Mouse (Mus musculus) gonadal fat pad, adult 2 months (tissue): Measurements from ENCODE around the gene Spty2d1. TPM values are rescaled to one million over a fixed set of nuclear protein-coding genes. Genes with fewer than 3 reads are reported as not detected.

ENCODE experiments used
- DNase-seq: peaks from one replicate; pipeline ENCODE4 v3.0.0-alpha.2; 2012; ENCODE audit warnings: low read depth
- polyA plus RNA-seq: library from polyadenylated mRNA; depleted of rRNA; stranded (reverse); fragments of >200 nt; gene quantifications from 2 replicates; pipeline ENCODE4 v1.2.3, GENCODE M21; 2012

Spty2d1 gene
- polyA plus RNA-seq, 1 experiment, result 8.0 TPM

GRCm38 (mm10) chr7:47022482-47022881, 14.3 kb upstream of the Spty2d1 start:
- DNase-seq, result no peak

GRCm38 (mm10) chr7:47020956-47021355, 12.7 kb upstream of the Spty2d1 start:
- no peak for DNase-seq

- no peak for DNase-seq
Observed at GRCm38 (mm10) chr7:47019641-47020040, 11.4 kb upstream of the Spty2d1 start.

GRCm38 (mm10) chr7:47017146-47017545, 8.9 kb upstream of the Spty2d1 start:
- no peak for DNase-seq

- DNase-seq, result no peak
Observed at GRCm38 (mm10) chr7:47016602-47017001, 8.4 kb upstream of the Spty2d1 start.

- DNase-seq, result no peak
Observed at GRCm38 (mm10) chr7:47015390-47016065, 7.3 kb upstream of the Spty2d1 start.

GRCm38 (mm10) chr7:47014564-47015389, 6.6 kb upstream of the Spty2d1 start:
- no peak for DNase-seq

- no peak for DNase-seq
Observed at GRCm38 (mm10) chr7:47013131-47013767, 5.0 kb upstream of the Spty2d1 start.

GRCm38 (mm10) chr7:47007818-47008167, 418 bp downstream of the Spty2d1 start:
- DNase-seq, result no peak

GRCm38 (mm10) chr7:47007109-47007780, 966 bp downstream of the Spty2d1 start:
- no peak for DNase-seq

GRCm38 (mm10) chr7:47003411-47004115, 4.6 kb downstream of the Spty2d1 start:
- no peak for DNase-seq

- DNase-seq, result no peak
Observed at GRCm38 (mm10) chr7:47001900-47002275, 6.3 kb downstream of the Spty2d1 start.

GRCm38 (mm10) chr7:47001125-47001899, 6.9 kb downstream of the Spty2d1 start:
- no peak for DNase-seq

- no peak for DNase-seq
Observed at GRCm38 (mm10) chr7:47000644-47000983, 7.6 kb downstream of the Spty2d1 start.

GRCm38 (mm10) chr7:46999983-47000643, 8.1 kb downstream of the Spty2d1 start:
- no peak for DNase-seq

- no peak for DNase-seq
Observed at GRCm38 (mm10) chr7:46998942-46999341, 9.3 kb downstream of the Spty2d1 start.

GRCm38 (mm10) chr7:46997644-46998395, 10.4 kb downstream of the Spty2d1 start:
- no peak for DNase-seq

- no peak for DNase-seq
Observed at GRCm38 (mm10) chr7:46997008-46997407, 11.2 kb downstream of the Spty2d1 start.

GRCm38 (mm10) chr7:46995558-46995957, 12.7 kb downstream of the Spty2d1 start:
- DNase-seq, result no peak

GRCm38 (mm10) chr7:46993079-46993478, 15.1 kb downstream of the Spty2d1 start:
- no peak for DNase-seq
